In the genomic region with DNA sequence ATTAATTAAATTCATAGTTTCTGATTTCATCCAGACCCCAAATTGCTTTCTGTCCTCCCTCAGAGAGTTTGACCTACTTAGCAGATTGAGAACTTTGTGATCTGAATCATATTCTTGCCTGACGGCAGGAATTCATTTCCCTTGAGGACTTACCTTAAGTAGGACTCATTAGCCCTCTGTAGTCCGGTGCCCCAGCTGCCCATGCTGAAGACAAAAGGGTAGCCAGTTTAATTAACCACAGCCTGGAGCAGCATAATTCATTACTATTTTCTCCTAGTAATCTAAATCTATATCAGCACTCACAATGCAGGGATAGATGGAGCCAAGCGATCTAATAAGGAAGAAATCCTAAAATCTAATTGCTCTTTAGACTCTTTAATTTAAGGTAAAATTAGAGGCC, we compare ENCODE assay signal across 17 mouse cellular contexts.
DNase-seq lines count a peak whose midpoint lies in the region; ATAC-seq and TF ChIP-seq lines count a peak whose summit lies in the region.
"Had no signal": no experiment of that assay in that cellular context is flagged by ENCODE, and none has a peak within 500 bp of the region (broad histone marks: within the 10 kb centered on the region; RNA-seq: fewer than 3 reads in every experiment).

No protein-coding gene starts in this region.

- H3K27me3 ChIP-seq in forebrain, embryonic 14.5 days (replicated peaks; ENCODE audit: control insufficient read depth, insufficient read depth, low read length), result no peaks in the 10 kb centered on the region
- no peaks in the 10 kb centered on the region for H3K27me3 ChIP-seq in forebrain, embryonic 16.5 days (replicated peaks; ENCODE audit: control insufficient read depth, insufficient read depth, low read length)
- H3K27me3 ChIP-seq in hindbrain, postnatal 0 days (ENCODE audit: insufficient read depth, low read length), result no peaks in the 10 kb centered on the region
- no peaks in the 10 kb centered on the region for H3K27me3 ChIP-seq in kidney, embryonic 16.5 days (ENCODE audit: insufficient read depth, low read length)
- H3K27me3 ChIP-seq: liver, embryonic 15.5 days had no signal

- no peak overlapping the region for H3K27ac ChIP-seq in forebrain, embryonic 14.5 days (ENCODE audit: low read depth, low read length)
- no peak overlapping the region for H3K27ac ChIP-seq in forebrain, embryonic 16.5 days (ENCODE audit: low read length)
- no peak overlapping the region for H3K27ac ChIP-seq in hindbrain, postnatal 0 days
- no peak overlapping the region for H3K27ac ChIP-seq in kidney, embryonic 16.5 days (ENCODE audit: low read length)
- H3K27ac ChIP-seq: liver, embryonic 15.5 days had no signal

- no peaks in the 10 kb centered on the region for H3K9me3 ChIP-seq in forebrain, embryonic 14.5 days (replicated peaks; ENCODE audit: control insufficient read depth, low read length)
- H3K9me3 ChIP-seq in forebrain, embryonic 16.5 days (ENCODE audit: control insufficient read depth, low read length), result no peaks in the 10 kb centered on the region
- no peaks in the 10 kb centered on the region for H3K9me3 ChIP-seq in hindbrain, postnatal 0 days (ENCODE audit: low read length)
- H3K9me3 ChIP-seq in kidney, embryonic 16.5 days (ENCODE audit: low read length), result no peaks in the 10 kb centered on the region
- H3K9me3 ChIP-seq: G1E; liver, embryonic 15.5 days had no signal

- no peak overlapping the region for H3K9ac ChIP-seq in forebrain, embryonic 14.5 days (ENCODE audit: low read length)
- H3K9ac ChIP-seq in forebrain, embryonic 16.5 days (replicated peaks; ENCODE audit: low read depth, low read length), result no peak overlapping the region
- no peak overlapping the region for H3K9ac ChIP-seq in hindbrain, postnatal 0 days (replicated peaks; ENCODE audit: low read length)
- no peak overlapping the region for H3K9ac ChIP-seq in kidney, embryonic 16.5 days (replicated peaks; ENCODE audit: low read length)
- H3K9ac ChIP-seq: liver, embryonic 15.5 days had no signal

- H3K4me3 ChIP-seq in forebrain, embryonic 14.5 days (ENCODE audit: low read depth, low read length), result no peak overlapping the region
- no peak overlapping the region for H3K4me3 ChIP-seq in forebrain, embryonic 16.5 days (replicated peaks; ENCODE audit: low read length)
- H3K4me3 ChIP-seq in hindbrain, postnatal 0 days (ENCODE audit: low read length), result no peak overlapping the region
- H3K4me3 ChIP-seq in kidney, embryonic 16.5 days (ENCODE audit: low read length), result no peak overlapping the region
- H3K4me3 ChIP-seq: liver, embryonic 15.5 days had no signal

- peak; percentile 68; the same call in 1 of the 2 replicates for ATAC-seq in cerebellum, adult (ENCODE audit: insufficient number of reproducible peaks, low FRiP score, low TSS enrichment)
- 0 out of 2 replicates have a peak, but pooled peaks have one; percentile 32 for ATAC-seq in forebrain, embryonic 14.5 days
- no peak for ATAC-seq in forebrain, embryonic 16.5 days
- ATAC-seq in hindbrain, postnatal 0 days, result 0 out of 2 replicates have a peak, but pooled peaks have one; percentile 12
- ATAC-seq in kidney, embryonic 16.5 days (ENCODE audit: low FRiP score, low TSS enrichment), result no peak
- ATAC-seq: CD4-positive, CD25-positive, alpha-beta regulatory T cell, adult 4 months; inflammation-experienced regulatory T-cells, adult 6 months; lung, postnatal 0 days had no signal

- H3K4me1 ChIP-seq in forebrain, embryonic 14.5 days (ENCODE audit: control insufficient read depth, insufficient read depth, low read length), result 0 out of 2 replicates have a peak, but pooled peaks cover 2% of the 10 kb centered on the region
- H3K4me1 ChIP-seq in forebrain, embryonic 16.5 days (replicated peaks; ENCODE audit: control insufficient read depth, insufficient read depth, low read length), result no peaks in the 10 kb centered on the region
- H3K4me1 ChIP-seq in hindbrain, postnatal 0 days (ENCODE audit: insufficient read depth, low read length), result no peaks in the 10 kb centered on the region
- no peaks in the 10 kb centered on the region for H3K4me1 ChIP-seq in kidney, embryonic 16.5 days (ENCODE audit: insufficient read depth, low read length)
- H3K4me1 ChIP-seq: liver, embryonic 15.5 days had no signal

- TF ChIP-seq CTCF in hindbrain, postnatal 0 days (IDR thresholded peaks at IDR 0.05; ENCODE audit: low read depth), result no peak

- H3K4me2 ChIP-seq in forebrain, embryonic 14.5 days (ENCODE audit: low read length), result no peak overlapping the region
- no peak overlapping the region for H3K4me2 ChIP-seq in forebrain, embryonic 16.5 days (ENCODE audit: low read length)
- no peak overlapping the region for H3K4me2 ChIP-seq in hindbrain, postnatal 0 days (ENCODE audit: low read depth, low read length)
- no peak overlapping the region for H3K4me2 ChIP-seq in kidney, embryonic 16.5 days (replicated peaks; ENCODE audit: low read depth, low read length)
- H3K4me2 ChIP-seq: liver, embryonic 15.5 days had no signal

- 19% methylated on average over 3 of the region's 3 CpGs for WGBS in forebrain, embryonic 14.5 days
- WGBS in forebrain, embryonic 16.5 days, result 11% methylated on average over 3 of the region's 3 CpGs
- 56% methylated on average over 3 of the region's 3 CpGs for WGBS in hindbrain, postnatal 0 days
- 68% methylated on average over 3 of the region's 3 CpGs for WGBS in kidney, embryonic 16.5 days

- DNase-seq in cerebellum, adult 8-10 months, result no peak
- peak; percentile 17 for DNase-seq in forebrain, embryonic 14.5 days (ENCODE audit: low spot score)
- DNase-seq in Muller cell, postnatal 12 days (ENCODE audit: inconsistent ontology term), result peak; percentile 54
- peak; percentile 30 for DNase-seq in hindbrain, postnatal 0 days (ENCODE audit: low spot score)
- no peak for DNase-seq in natural killer cell, adult 2 months (ENCODE audit: low spot score in 2 of 2)
- DNase-seq: gastrocnemius, postnatal 25 days; kidney, adult 9 months; kidney, postnatal 4 days; right cerebral cortex, postnatal 25 days had no signal

- no peaks in the 10 kb centered on the region for H3K36me3 ChIP-seq in forebrain, embryonic 14.5 days (ENCODE audit: control insufficient read depth, insufficient read depth, low read length)
- H3K36me3 ChIP-seq in forebrain, embryonic 16.5 days (ENCODE audit: control insufficient read depth, insufficient read depth), result no peaks in the 10 kb centered on the region
- H3K36me3 ChIP-seq in hindbrain, postnatal 0 days (ENCODE audit: insufficient read depth, low read length), result no peaks in the 10 kb centered on the region
- no peaks in the 10 kb centered on the region for H3K36me3 ChIP-seq in kidney, embryonic 16.5 days (ENCODE audit: insufficient read depth, low read length)
- H3K36me3 ChIP-seq: G1E; liver, embryonic 15.5 days had no signal

Comparison
In these comparisons a context has a peak if more than half of its experiments do, and no peak if none do; other contexts are left out.
1. ATAC-seq: peak in cerebellum, adult (single experiment), forebrain, embryonic 14.5 days (single experiment) and hindbrain, postnatal 0 days (single experiment); none in forebrain, embryonic 16.5 days (single experiment) and kidney, embryonic 16.5 days (single experiment).
2. DNase-seq: peak in forebrain, embryonic 14.5 days (single experiment), Muller cell, postnatal 12 days (single experiment) and hindbrain, postnatal 0 days (single experiment); none in cerebellum, adult 8-10 months (single experiment) and natural killer cell, adult 2 months (0 of 2).